Mouse (Mus musculus): ENCODE measurements around the gene Nek10.
"Not testable (repeated sequence)": the region's sequence is repeated elsewhere in the genome, so short reads cannot be mapped to it uniquely, and the experiment has no call there.

The Nek10 gene

DNA sequence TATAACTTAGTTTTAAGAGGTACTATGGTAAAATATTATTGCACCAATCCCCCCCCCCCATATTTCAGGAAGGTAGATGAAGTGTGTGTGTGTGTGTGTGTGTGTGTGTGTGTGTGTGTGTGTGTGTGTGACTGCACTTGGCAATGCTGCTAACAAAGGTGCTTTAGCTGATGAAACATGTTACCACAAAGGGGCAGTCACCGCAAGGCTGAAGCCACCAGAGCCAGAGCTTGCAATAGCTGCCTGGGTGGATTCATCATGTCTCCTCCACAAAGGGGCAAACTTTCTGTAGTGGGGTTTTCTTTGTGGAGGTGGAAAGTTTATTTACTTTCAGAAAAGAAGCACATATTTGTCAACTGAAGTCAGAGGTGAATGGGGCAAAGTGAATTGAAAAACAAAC is 67.9 kb downstream of the Nek10 start:
- DNase-seq: no peak

GRCm38 (mm10) chr14:14871700-14872099 is 68.5 kb downstream of the Nek10 start:
- peak; percentile 48 for DNase-seq

DNA sequence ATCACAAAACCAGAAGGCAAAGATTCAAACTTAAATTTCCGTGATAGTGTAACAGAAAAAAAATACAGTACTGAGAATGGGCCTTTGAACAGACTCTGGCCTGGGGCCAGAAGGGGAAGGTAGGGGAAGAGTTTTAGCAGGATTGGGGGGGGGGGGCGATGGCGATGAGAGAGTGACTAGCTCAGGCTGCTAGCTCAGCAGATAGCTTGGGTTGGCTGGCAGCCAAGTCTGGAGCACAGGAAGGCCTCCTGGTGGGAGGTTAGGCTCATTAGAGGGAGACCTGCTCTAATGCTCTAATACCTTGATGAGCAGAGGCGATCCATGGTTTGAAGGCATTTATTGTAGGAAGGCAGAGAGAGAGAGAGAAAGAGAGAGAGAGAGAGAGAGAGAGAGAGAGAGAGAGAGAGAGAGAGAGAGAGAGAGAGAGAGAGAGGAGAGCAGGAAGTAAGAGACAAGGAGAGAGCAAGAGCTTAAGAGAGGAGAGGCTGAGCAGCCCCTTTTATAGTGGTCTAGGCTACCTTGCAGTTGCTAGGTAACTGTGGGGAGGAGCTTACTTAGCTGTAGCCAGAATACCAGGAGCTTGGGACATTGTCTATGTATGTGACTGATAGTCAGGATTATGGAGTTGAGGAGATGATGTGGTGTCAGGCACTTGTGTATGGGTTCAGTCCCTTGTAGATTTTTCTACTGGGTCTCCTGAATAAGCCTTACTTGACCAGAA is 90.9 kb downstream of the Nek10 start:
- no peak for DNase-seq

GRCm38 (mm10) chr14:14894776-14895175 is 91.6 kb downstream of the Nek10 start:
- no peak for DNase-seq

- no peak for DNase-seq
Observed at GRCm38 (mm10) chr14:14895363-14895762, 92.1 kb downstream of the Nek10 start.

DNA sequence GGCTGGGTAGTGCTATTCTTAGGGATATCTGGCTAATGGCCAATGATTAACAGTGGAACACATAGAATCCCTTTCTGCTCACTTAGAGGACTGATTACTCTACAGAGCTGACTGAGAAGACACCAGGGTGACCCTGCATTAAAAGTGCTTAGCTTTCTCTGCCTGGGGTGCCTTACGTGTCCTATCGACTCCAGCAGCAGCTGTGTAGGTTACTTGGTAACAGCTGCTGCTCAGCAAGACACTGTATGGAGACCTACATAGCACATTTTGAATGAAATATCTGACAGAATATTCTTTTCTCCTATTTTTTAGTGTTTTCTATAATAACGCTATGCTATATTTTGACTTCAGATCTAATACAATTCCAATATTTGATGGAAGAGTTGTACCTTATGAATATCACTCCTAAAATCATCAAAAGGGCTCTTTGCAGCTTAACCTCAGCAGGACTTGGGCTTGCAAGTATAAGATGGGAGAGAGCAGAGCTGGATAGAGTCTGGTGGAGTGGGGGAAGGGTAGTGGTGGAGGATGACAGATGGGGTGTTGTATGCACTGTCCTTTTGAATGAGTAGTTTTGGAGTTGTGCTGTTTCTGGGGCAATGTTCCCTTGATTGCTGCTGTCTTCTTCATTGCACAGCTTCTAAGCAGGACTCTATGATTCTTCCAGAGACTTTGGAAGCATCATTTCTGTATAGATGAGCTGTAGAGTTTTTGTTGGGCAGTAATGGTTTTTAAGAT is 93.4 kb downstream of the Nek10 start:
- DNase-seq: no peak

GRCm38 (mm10) chr14:14904750-14905529 is 101.7 kb downstream of the Nek10 start:
- peak; percentile 74 for DNase-seq

DNA sequence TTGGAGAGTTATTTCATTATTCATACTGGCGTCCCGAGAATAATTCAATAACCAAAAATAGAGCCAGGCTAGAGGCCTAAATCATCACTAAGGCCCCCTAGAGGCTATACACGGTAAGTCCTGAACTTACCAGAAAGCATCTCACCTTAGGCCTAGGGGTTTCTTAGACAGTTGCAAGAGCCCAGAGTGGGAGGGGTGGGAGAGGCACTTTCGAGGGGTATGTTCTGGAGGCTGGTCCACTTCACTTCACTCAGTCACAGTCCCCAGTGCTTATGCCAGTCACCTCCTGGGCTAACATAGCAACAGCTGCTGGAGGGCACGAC is 102.3 kb downstream of the Nek10 start:
- DNase-seq: no peak

DNA sequence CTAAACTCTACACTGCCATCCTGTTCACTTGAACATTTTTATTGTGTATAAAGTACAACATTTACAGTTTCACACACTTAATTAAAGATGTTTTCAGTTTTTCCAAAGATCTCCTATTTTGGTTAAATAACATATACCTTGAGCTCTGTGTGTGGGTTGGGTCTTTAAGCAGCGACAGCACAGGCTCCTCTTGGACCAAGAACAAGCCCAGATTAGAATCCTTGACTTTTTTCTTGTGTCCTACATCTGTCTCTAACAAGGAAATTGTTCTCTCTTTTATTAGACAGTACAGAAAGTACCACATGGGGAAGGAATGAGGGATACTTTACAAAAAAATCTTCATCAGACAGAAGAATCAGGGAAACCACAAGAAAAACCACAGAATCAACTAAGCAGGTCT is 122.4 kb downstream of the Nek10 start:
- DNase-seq: no peak

DNA sequence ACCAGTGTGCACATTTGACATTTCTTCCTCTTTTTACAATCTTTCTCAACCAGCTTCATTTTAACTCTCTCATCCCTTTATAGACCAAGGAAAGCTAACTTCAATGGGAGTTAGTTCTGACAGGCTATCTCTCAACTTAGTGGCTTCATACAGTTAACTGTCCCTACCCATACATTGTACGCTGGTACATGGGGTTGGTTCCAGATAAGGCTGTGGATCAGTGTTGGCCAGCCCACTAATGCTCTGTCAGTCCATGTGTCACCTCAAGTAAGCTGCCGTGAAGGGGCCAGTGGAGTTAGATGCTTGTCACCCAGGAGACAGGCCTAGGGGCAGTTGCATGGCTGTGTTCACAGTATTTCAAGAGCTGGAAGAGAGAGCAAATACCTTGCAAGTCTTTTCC is 124.3 kb downstream of the Nek10 start:
- no peak for DNase-seq

DNA sequence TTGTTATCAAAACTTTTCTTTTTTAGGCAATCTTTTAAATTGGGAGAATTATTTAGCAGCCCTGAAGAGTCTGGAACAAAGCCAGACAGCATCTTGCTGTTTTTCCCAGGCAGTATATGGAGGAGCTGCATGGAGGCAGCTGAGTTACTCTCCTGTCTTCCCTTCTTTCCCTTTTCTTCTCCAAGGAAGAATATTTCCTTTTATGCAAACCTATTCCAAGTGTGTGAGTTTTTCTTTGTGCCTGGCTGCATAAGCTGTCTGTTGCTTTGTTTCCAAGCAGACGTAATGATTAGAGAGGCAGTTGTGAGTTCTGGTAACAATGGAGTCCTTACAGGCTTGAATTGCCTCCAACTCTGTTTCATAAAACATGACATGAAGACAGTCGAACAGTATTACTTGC is 131.8 kb downstream of the Nek10 start:
- no peak for DNase-seq

- no peak for DNase-seq
Observed at GRCm38 (mm10) chr14:14945930-14946329, 142.7 kb downstream of the Nek10 start.

GRCm38 (mm10) chr14:14949023-14949422 is 145.8 kb downstream of the Nek10 start:
- DNase-seq: no peak

DNA sequence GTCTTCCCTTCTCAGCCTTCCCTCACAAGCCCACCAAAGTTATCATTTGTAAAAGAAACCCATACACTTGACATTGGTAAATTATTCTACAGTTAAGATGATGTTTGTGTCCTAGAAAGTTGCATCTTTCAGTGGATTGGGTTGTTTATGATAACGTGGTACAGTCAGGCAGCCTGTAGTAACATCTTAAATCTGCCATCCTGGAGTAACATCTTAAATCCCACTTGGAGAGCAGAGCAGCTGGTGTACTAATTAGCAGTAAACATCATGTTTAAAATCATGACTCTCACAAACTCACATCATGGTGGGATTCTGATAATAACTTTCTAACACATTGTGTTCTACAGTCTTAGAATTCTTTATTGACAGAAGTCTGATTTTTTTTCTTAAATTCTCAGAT is 148.6 kb downstream of the Nek10 start:
- DNase-seq: no peak

GRCm38 (mm10) chr14:14959780-14960440 is 156.7 kb downstream of the Nek10 start:
- no peak for DNase-seq

DNA sequence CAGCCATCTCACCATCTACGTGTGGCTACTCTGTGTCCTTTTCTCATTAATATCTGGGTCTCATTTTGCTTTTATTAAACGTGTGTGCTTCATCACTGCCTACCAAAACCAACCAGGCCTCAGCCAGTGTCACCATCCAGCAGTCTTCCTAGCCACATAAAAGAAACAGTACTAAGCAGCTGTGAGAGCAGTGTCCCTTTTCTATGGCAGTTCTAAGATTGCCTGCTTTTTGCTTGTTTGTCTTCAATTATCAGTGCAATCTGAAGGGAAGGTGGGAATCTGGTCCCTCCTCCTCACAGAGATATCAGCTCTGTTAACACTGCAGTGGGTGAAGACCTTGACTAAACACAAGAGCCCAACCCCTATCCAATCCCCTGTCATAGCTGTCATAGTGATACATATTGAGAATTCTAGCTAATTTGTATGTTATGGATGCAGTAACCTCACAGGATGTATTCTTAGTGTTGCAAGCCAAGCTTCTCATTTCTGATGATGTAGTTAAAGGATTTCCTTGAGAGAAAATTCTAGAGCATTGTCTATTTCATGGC is 157.3 kb downstream of the Nek10 start:
- no peak for DNase-seq

DNA sequence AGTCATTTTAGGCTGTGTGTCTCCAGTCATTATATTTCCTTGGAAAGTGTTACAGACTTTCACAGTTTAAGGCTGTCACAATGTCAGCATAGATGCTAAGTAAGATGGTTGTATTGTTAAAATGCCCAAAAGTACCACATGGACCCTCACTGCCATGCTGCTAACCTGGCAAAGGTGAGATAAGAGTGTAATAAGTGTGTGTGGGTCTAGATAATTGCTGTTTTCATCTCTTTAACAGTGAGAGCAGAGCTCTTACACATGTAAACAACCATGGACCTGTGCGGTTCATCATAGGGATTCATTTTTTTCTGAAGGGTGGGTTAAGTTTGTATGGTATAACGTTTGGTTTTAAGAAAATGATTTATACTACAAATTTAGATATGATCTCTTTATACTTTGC is 167.4 kb downstream of the Nek10 start:
- no peak for DNase-seq

- DNase-seq: no peak
Observed at GRCm38 (mm10) chr14:14971056-14971455, 167.8 kb downstream of the Nek10 start.

DNA sequence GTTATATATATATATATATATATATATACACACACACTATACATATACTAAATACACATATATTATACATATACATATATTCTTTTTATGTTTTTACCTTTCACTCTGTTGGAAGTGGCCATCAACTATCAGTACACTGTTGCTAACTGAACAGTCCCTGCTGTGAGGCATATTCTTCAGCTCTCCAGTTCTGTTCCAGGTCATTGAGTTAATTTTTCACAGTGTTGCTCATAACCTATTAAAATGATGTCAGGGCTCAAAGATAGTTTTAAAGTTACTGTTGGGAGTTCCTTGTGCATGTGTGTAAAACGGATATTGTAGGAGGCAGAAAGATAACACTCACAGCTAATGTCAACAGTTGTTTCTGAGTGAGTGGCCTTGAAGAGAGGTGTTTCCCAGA is 170.9 kb downstream of the Nek10 start:
- DNase-seq: no peak

GRCm38 (mm10) chr14:14984106-14984505 is 180.9 kb downstream of the Nek10 start:
- not testable (repeated sequence) for DNase-seq

DNA sequence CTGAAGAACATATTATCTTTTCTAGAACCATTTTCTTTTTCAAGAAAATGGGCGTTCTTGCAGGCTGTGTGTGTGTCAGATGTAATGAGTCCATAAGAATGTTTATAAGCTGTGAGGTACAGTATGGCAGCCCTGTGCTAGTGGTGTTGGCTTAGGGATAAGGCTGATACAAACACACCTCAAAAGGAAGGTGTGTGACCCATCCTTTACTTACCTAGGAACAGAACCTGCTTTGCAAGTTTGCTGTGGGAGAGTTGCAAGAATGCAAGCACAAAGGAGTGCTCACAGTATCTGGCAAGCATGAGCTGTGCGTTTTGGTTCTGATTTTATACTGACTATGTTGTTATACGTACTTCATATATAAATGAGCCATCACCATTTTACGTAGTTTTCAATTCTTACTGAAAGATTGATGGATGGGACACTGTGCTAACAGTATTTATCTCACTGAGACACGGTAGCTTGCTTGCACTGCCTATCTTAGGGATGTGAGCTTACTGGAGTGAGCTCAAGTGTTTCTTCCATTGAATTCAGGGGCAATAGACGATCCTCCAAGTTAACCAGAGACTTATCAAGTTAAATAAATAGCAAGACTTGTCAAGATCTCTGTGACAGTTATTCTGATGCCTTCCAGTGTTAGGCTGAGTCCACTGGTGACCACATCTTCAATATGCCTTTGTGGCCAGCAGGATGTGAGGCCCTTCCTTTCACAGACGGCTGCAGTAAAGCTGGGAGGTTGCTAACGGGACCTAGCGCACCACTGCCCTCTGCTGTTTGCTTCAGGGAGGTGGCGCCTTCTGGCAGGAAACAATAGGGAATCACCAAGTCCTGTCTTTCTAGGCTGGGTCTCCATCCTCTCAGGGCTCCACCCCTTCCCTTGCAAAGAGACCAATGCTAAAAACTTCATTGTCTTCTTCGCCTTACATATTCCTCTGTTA is 181.8 kb downstream of the Nek10 start:
- DNase-seq: peak; percentile 48

DNA sequence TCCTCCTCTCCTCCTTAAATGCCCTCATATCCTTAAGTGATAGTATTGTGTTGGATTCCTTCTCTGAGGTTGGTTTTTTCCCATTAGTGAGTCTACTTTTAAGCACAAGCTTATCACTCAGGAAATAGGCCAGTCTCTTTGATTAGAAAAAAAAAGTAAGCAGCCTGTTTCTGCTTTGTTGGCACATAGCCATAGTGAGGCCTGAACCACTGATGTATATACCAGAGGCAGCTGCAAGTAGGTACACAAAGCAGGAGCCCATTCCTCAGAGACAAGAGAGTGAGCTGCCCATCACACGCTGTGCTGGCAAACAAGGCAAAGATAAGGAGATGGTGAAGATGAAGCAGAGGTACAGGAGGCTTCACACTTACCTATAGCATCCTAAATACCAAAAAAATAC is 184.2 kb downstream of the Nek10 start:
- no peak for DNase-seq
